27 mouse cellular contexts compared by ENCODE assay signal in genomic region chr9:55433875-55434274, GRCm38 (mm10).
DNase-seq lines count a peak whose midpoint lies in the region; ATAC-seq lines count a peak whose summit lies in the region.
"Had no signal": no experiment of that assay in that cellular context is flagged by ENCODE, and none has a peak within 500 bp of the region (broad histone marks: within the 10 kb centered on the region; RNA-seq: fewer than 3 reads in every experiment).

No protein-coding gene starts in this region.

- peaks cover 19% of the 10 kb centered on the region for H3K27me3 ChIP-seq in hindbrain, embryonic 10.5 days (ENCODE audit: insufficient read depth, poor library complexity, severe bottlenecking)
- H3K27me3 ChIP-seq in hindbrain, embryonic 11.5 days (ENCODE audit: control insufficient read depth, insufficient read depth, low read length) = no peaks in the 10 kb centered on the region
- 0 out of 2 replicates have a peak, but pooled peaks cover 4% of the 10 kb centered on the region for H3K27me3 ChIP-seq in midbrain, embryonic 11.5 days (ENCODE audit: control insufficient read depth, insufficient read depth, low read length)
- 0 out of 2 replicates have a peak, but pooled peaks cover 3% of the 10 kb centered on the region for H3K27me3 ChIP-seq in midbrain, embryonic 15.5 days (replicated peaks)
- H3K27me3 ChIP-seq: forebrain, embryonic 15.5 days had no signal

- whole genome bisulfite sequencing in hindbrain, embryonic 10.5 days = 92% methylated on average over 5 of the region's 5 CpGs
- 88% methylated on average over 5 of the region's 5 CpGs for WGBS in hindbrain, embryonic 11.5 days
- 83% methylated on average over 5 of the region's 5 CpGs for WGBS in midbrain, embryonic 11.5 days
- WGBS in midbrain, embryonic 15.5 days = 78% methylated on average over 5 of the region's 5 CpGs

- peak overlapping the region; percentile 45 for H3K27ac ChIP-seq in hindbrain, embryonic 10.5 days
- no peak overlapping the region for H3K27ac ChIP-seq in hindbrain, embryonic 11.5 days (ENCODE audit: low read depth, low read length)
- H3K27ac ChIP-seq in midbrain, embryonic 11.5 days (ENCODE audit: low read depth, low read length) = no peak overlapping the region
- no peak overlapping the region for H3K27ac ChIP-seq in midbrain, embryonic 15.5 days
- H3K27ac ChIP-seq: embryonic facial prominence, embryonic 10.5 days; embryonic facial prominence, embryonic 13.5 days; forebrain, embryonic 15.5 days; heart, adult 2 months; heart, embryonic 10.5 days; heart, embryonic 13.5 days; hindbrain, embryonic 13.5 days had no signal

- H3K4me1 ChIP-seq in hindbrain, embryonic 10.5 days (replicated peaks) = peaks cover 23% of the 10 kb centered on the region
- no peaks in the 10 kb centered on the region for H3K4me1 ChIP-seq in hindbrain, embryonic 11.5 days (replicated peaks; ENCODE audit: control insufficient read depth, insufficient read depth, low read length)
- no peaks in the 10 kb centered on the region for H3K4me1 ChIP-seq in midbrain, embryonic 11.5 days (ENCODE audit: control insufficient read depth, insufficient read depth, low read length)
- peaks cover 15% of the 10 kb centered on the region; the same call in 1 of the 2 replicates for H3K4me1 ChIP-seq in midbrain, embryonic 15.5 days

- no peaks in the 10 kb centered on the region for H3K9me3 ChIP-seq in hindbrain, embryonic 10.5 days
- H3K9me3 ChIP-seq in hindbrain, embryonic 11.5 days (ENCODE audit: control insufficient read depth, low read length) = no peaks in the 10 kb centered on the region
- H3K9me3 ChIP-seq in midbrain, embryonic 11.5 days (ENCODE audit: control insufficient read depth, low read length) = no peaks in the 10 kb centered on the region
- no peaks in the 10 kb centered on the region for H3K9me3 ChIP-seq in midbrain, embryonic 15.5 days
- H3K9me3 ChIP-seq: embryonic facial prominence, embryonic 10.5 days; embryonic facial prominence, embryonic 13.5 days; forebrain, embryonic 15.5 days; heart, embryonic 10.5 days; heart, embryonic 13.5 days; hindbrain, embryonic 13.5 days had no signal

- no peak for ATAC-seq in hindbrain, embryonic 11.5 days (ENCODE audit: low FRiP score)
- ATAC-seq in midbrain, embryonic 11.5 days (ENCODE audit: low FRiP score) = no peak
- no peak for ATAC-seq in midbrain, embryonic 15.5 days (replicated peaks)
- ATAC-seq in granulocyte monocyte progenitor cell, adult 5-6 weeks (replicated peaks; ENCODE audit: poor library complexity, severe bottlenecking) = no peak
- ATAC-seq: activated CD4-positive, CD25-positive, alpha-beta regulatory T cell, adult 4 months; forebrain, embryonic 15.5 days; hindbrain, embryonic 16.5 days; intestine, postnatal 0 days had no signal

- DNase-seq in cerebellum, adult 9-10 months = peak; percentile 23
- DNase-seq in cerebellum, adult 8-10 months = no peak
- DNase-seq in hindbrain, embryonic 10.5 days (ENCODE audit: low spot score) = no peak
- DNase-seq in hindbrain, embryonic 11.5 days (ENCODE audit: low spot score) = no peak
- peak; percentile 44 for DNase-seq in midbrain, embryonic 11.5 days (ENCODE audit: low spot score, missing footprints)
- peak; percentile 56 for DNase-seq in brain, adult 2 months (ENCODE audit: low read depth, low spot score)
- DNase-seq: adrenal gland, adult 8-10 months; adrenal gland, postnatal 25 days; cerebellum, adult 11 months; cerebellum, adult 2 months; embryo, embryonic 11 days; gastrocnemius, postnatal 25 days; heart, adult 2 months; heart, postnatal 14 days; heart, postnatal 4 days had no signal

- H3K9ac ChIP-seq in hindbrain, embryonic 11.5 days (ENCODE audit: low read depth, low read length) = no peak overlapping the region
- H3K9ac ChIP-seq in midbrain, embryonic 11.5 days (ENCODE audit: low read length) = no peak overlapping the region
- no peak overlapping the region for H3K9ac ChIP-seq in midbrain, embryonic 15.5 days
- H3K9ac ChIP-seq: embryonic facial prominence, embryonic 13.5 days; forebrain, embryonic 15.5 days; heart, embryonic 13.5 days; hindbrain, embryonic 13.5 days had no signal

- no peak overlapping the region for H3K4me3 ChIP-seq in hindbrain, embryonic 10.5 days
- H3K4me3 ChIP-seq in hindbrain, embryonic 11.5 days (ENCODE audit: low read depth, low read length) = no peak overlapping the region
- no peak overlapping the region for H3K4me3 ChIP-seq in midbrain, embryonic 11.5 days (ENCODE audit: low read depth, low read length)
- no peak overlapping the region for H3K4me3 ChIP-seq in midbrain, embryonic 15.5 days
- H3K4me3 ChIP-seq: embryonic facial prominence, embryonic 10.5 days; embryonic facial prominence, embryonic 13.5 days; erythroblast, embryonic 14.5 days; forebrain, embryonic 15.5 days; heart, adult 2 months; heart, embryonic 10.5 days; heart, embryonic 13.5 days; hindbrain, embryonic 13.5 days had no signal

- no peaks in the 10 kb centered on the region for H3K36me3 ChIP-seq in hindbrain, embryonic 10.5 days
- H3K36me3 ChIP-seq in hindbrain, embryonic 11.5 days (ENCODE audit: control insufficient read depth, insufficient read depth, low read length) = no peaks in the 10 kb centered on the region
- no peaks in the 10 kb centered on the region for H3K36me3 ChIP-seq in midbrain, embryonic 11.5 days (ENCODE audit: control insufficient read depth, insufficient read depth, low read length)
- no peaks in the 10 kb centered on the region for H3K36me3 ChIP-seq in midbrain, embryonic 15.5 days (replicated peaks)
- H3K36me3 ChIP-seq: embryonic facial prominence, embryonic 10.5 days; embryonic facial prominence, embryonic 13.5 days; forebrain, embryonic 15.5 days; heart, embryonic 10.5 days; heart, embryonic 13.5 days had no signal

- H3K4me2 ChIP-seq in hindbrain, embryonic 11.5 days (replicated peaks; ENCODE audit: low read depth, low read length) = no peak overlapping the region
- H3K4me2 ChIP-seq in midbrain, embryonic 11.5 days = no peak overlapping the region
- H3K4me2 ChIP-seq in midbrain, embryonic 15.5 days = no peak overlapping the region
- H3K4me2 ChIP-seq: embryonic facial prominence, embryonic 13.5 days; forebrain, embryonic 15.5 days; heart, embryonic 13.5 days; hindbrain, embryonic 13.5 days had no signal

Comparison
In these comparisons a context has a peak if more than half of its experiments do, and no peak if none do; other contexts are left out.
1. DNase-seq: peak in cerebellum, adult 9-10 months (single experiment), midbrain, embryonic 11.5 days (single experiment) and brain, adult 2 months (single experiment); none in cerebellum, adult 8-10 months (single experiment), hindbrain, embryonic 10.5 days (single experiment) and hindbrain, embryonic 11.5 days (single experiment).